Mouse (Mus musculus): Measurements from ENCODE around the gene Mtor. TPM values are rescaled to one million over a fixed set of nuclear protein-coding genes. Genes with fewer than 3 reads are reported as not detected.

Gene Mtor
- polyA plus RNA-seq (2012; ENCODE audit: low replicate concordance): 7.3 and 16.3 TPM in 2 replicates

GRCm38 (mm10) chr4:148448179-148448852, at the start of gene Mtor:
TSS of gene Mtor (plus strand) at chr4:148448611.

GRCm38 (mm10) chr4:148444250-148444967, 4.0 kb upstream of the Mtor start, which contains the start of gene Ubiad1:
TSS of gene Ubiad1 (minus strand) at chr4:148444771.

GRCm38 (mm10) chr4:148500410-148500867, 52.0 kb downstream of the Mtor start, which contains the start of gene Angptl7:
TSS of gene Angptl7 (minus strand) at chr4:148500460.

GRCm38 (mm10) chr4:148558297-148559000, 110.0 kb downstream of the Mtor start, which contains the start of gene Exosc10:
TSS of gene Exosc10 (plus strand) at chr4:148558429.

GRCm38 (mm10) chr4:148591171-148591630, 142.8 kb downstream of the Mtor start, which contains the start of gene Srm:
TSS of gene Srm (plus strand) at chr4:148591503.

DNA sequence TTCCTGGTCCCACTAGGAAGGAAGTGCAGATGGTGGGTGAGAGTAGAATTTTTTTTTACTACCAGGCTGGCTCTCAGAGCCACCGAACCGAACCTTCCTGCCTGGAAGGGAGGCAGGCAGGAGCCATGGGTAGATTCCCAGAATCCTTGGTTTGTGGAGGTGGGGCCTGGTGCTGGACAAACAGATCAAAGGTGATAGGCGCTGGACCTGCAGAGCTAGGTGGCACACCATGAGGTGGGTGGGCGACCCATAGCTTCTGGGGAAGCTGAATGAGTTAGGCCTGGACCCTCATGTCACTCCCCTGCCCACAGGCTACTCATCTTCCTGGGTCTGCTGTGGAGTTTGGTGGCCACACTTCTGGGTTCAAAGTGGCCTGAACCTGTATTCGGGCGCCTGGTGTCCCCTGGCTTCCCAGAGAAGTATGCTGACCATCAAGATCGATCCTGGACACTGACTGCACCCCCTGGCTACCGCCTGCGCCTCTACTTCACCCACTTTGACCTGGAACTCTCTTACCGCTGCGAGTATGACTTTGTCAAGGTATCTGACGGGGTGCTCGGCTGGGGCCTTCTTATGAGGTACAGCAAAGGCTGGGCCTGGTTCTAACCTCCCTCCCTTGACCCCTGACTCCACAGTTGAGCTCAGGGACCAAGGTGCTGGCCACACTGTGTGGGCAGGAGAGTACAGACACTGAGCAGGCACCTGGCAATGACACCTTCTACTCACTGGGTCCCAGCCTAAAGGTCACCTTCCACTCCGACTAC, 154.1 kb downstream of the Mtor start, which contains the start of gene Masp2:
Gene Masp2 (plus strand): TSS at position 198 of the 764 bp plus-strand sequence.

Other genes with a start within 250 kb of the Mtor start
- 0.03 and 0.11 TPM in 2 replicates for gene Disp3, start 160.6 kb upstream of the Mtor start, polyA plus RNA-seq (2012; ENCODE audit: low replicate concordance)
- gene Ubiad1, start 3.8 kb upstream of the Mtor start, polyA plus RNA-seq (2012; ENCODE audit: low replicate concordance): 10.6 and 23.7 TPM in 2 replicates
- gene Angptl7, start 51.8 kb downstream of the Mtor start, polyA plus RNA-seq (2012; ENCODE audit: low replicate concordance): 0.63 and 0.78 TPM in 2 replicates
- gene Exosc10, start 109.8 kb downstream of the Mtor start, polyA plus RNA-seq (2012; ENCODE audit: low replicate concordance): 28.1 and 29.3 TPM in 2 replicates
- 190 and 191 TPM in 2 replicates for gene Srm, start 142.9 kb downstream of the Mtor start, polyA plus RNA-seq (2012; ENCODE audit: low replicate concordance)
- gene Masp2, start 153.9 kb downstream of the Mtor start, polyA plus RNA-seq (2012; ENCODE audit: low replicate concordance): 0.43 and 0.61 TPM in 2 replicates
- 2.2 and 39.7 TPM in 2 replicates for gene Tardbp, start 178.4 kb downstream of the Mtor start, polyA plus RNA-seq (2012; ENCODE audit: low replicate concordance)
- not detected in 2 replicates for gene Gm572, start 194.7 kb downstream of the Mtor start, polyA plus RNA-seq (2012; ENCODE audit: low replicate concordance)